Mouse (Mus musculus): ENCODE results near the gene Hexb.
A peak's percentile ranks its signal among the peaks of the same experiment; 100 is the strongest.

Gene Hexb

DNA sequence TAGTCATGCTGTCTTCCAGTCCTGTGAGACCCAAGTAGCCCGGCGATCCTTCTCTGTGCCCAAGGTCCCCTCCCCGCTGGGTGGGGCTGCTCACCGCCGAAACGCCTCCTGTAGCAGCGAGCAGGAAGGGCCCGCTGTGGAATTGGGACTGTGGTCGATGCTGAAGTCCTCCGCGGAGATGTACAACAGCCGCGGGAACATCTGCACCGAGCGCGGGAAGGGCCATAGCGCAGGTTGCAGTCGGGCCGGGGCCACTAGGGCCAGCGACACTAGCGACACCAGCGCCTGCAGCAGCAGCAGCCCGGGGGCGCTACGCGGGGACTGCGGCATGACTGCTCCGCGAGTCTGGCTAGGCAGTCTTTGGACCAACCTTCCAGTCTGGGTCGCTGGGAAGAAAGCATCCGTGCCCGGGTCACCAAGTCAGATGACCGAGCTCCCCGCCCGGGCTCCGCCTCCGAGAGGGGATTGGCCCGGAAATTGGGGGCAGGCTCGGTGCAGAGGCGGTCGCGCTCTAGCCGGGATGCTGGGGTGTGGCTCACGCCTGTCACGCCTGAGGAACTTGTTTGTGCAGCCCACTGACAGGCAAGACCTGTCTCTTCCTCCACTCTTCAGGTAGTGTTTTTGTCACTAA lies at the start of gene Hexb:
Gene Hexb (minus strand): TSS at position 426 of the 631 bp plus-strand sequence.
- DNase-seq (ENCODE audit: low spot score in 2 of 2), result peak; percentile 80 to 83

DNA sequence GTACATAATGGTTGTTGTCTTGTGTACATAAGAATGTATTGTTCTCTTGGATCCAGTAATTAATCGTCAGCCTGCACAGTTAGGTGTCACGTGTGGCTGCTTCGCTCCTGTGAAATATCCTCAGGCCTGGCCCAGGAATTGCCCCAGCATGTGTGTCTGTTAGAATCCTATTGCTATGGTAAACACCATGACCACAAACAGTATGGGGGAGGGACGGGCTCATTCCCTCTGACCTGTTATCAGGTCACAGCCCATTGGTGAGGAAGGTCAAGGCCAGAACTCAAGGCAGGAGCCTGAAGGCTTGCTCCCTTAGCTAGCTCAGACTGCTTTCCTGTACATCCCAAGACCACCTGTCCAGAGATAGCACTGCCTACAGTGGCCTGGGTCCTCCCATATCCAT lies 49.6 kb upstream of the Hexb start:
- DNase-seq (ENCODE audit: low spot score in 2 of 2), result no peak

DNA sequence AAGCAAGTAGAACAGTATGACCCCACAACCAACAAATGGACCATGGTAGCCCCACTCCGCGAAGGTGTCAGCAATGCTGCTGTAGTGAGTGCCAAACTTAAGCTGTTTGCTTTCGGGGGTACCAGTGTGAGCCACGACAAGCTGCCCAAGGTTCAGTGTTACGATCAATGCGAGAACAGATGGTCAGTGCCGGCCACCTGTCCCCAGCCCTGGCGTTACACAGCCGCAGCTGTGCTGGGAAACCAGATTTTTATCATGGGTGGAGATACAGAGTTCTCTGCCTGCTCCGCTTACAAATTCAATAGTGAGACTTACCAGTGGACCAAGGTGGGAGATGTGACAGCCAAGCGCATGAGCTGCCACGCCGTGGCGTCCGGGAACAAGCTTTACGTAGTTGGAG lies 48.1 kb upstream of the Hexb start:
- DNase-seq (ENCODE audit: low spot score in 2 of 2), result no peak

DNA sequence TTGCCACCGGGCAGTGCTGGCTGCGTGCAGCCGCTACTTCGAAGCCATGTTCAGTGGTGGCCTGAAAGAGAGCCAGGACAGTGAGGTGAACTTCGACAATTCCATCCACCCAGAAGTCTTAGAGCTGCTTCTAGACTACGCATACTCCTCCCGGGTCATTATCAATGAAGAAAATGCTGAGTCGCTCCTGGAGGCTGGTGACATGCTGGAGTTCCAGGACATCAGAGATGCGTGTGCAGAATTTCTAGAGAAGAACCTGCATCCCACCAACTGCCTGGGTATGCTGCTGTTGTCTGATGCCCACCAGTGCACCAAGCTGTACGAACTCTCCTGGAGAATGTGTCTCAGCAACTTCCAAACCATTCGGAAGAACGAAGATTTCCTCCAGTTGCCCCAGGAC lies 47.0 kb upstream of the Hexb start:
- no peak for DNase-seq (ENCODE audit: low spot score in 2 of 2)

DNA sequence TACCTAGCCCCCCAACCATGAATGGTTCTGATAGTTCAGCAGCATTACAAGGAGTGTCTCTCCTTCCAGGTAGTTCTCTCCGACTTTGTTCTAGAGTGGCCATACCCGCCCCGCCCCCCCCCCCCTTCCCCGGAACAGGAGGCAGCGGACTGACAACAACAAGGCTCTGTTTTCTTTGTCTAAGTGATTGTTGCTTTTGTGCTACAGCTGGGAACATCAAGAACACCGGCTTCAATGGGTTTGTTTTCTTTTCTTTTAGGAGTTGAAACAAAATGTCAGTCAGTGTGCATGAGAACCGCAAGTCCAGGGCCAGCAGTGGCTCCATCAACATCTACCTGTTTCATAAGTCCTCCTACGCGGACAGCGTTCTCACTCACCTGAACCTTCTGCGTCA lies 46.6 kb upstream of the Hexb start:
- no peak for DNase-seq (ENCODE audit: low spot score in 2 of 2)

DNA sequence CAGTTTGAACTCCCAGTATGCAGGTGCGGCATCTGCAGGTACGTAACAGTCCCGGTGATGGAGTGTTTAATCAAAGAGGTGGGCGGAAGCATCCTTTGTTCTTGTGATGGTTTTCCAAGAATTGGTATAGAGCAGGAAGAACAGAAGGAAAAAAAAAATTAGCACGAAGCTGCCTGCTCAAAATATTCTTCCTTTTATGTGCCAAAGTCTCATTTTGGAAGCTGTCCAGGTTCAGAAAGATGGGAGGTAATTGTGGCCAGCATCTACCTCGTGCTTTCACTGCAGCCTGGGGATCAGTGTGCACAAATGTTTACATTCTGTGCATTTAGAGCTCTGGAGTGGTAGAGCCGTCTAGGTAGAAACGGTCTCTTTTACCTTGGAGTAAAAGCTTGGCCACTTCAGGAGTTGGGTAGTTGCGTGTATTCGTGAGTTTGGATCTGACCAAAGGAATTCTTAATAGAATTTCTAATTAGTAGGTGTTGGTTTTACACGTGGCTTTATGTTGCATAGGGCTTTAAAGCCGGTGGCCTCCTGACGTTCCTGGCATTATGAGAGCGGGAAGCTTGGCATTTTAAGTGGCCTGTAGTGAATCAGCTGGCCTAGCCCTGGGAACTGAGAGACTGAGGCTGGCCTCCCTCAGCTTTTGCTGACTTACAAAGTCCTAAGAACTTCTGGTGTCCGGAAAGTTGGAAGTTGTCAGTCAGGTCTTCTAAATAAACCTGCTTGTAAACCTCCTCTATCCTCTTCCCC lies 46.0 kb upstream of the Hexb start:
- DNase-seq (ENCODE audit: low spot score in 2 of 2), result no peak

DNA sequence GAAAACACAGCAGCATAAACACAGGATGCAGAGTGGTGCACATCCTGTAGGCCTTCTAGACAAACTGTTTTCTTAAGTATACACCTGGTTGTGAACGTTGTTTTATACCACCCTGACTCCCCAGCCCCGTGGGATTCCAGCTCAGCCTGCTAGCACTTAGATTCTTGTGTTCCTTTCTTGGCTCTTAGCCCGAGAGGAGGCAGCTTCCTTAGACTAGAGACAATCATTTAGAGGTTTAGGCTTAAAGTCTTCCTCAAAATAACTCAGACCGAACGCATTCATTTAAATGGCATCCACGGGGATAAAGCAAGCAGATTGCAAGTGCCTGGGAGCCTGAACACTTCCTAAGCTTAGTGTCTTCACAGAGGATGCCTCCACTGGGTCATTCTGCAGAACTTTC lies 44.6 kb upstream of the Hexb start:
- DNase-seq (ENCODE audit: low spot score in 2 of 2), result no peak

DNA sequence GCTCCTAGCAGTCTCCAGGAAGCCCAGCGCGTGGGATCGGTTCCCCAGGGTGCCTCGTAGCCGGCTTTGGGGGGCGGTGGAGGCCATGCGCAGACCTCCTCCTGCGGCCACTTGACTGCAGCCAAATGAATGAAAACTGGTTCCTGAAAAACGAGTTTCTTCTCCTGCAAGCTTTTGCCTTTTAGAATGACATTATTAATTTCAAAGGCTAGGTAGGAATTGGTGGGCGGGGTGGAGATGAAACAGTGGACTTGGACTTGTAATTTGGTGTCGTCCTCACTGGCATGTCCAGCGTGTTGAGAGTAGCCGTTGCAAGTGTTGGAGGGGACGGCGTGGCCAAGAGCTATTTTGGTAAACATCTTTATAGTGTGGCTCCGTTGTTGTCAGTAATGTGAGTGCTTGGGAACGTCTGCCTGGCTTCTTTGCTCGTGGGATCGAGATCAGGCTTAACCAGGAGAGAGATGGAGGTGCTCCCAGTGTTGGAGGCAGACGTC lies 43.7 kb upstream of the Hexb start:
- no peak for DNase-seq (ENCODE audit: low spot score in 2 of 2)

DNA sequence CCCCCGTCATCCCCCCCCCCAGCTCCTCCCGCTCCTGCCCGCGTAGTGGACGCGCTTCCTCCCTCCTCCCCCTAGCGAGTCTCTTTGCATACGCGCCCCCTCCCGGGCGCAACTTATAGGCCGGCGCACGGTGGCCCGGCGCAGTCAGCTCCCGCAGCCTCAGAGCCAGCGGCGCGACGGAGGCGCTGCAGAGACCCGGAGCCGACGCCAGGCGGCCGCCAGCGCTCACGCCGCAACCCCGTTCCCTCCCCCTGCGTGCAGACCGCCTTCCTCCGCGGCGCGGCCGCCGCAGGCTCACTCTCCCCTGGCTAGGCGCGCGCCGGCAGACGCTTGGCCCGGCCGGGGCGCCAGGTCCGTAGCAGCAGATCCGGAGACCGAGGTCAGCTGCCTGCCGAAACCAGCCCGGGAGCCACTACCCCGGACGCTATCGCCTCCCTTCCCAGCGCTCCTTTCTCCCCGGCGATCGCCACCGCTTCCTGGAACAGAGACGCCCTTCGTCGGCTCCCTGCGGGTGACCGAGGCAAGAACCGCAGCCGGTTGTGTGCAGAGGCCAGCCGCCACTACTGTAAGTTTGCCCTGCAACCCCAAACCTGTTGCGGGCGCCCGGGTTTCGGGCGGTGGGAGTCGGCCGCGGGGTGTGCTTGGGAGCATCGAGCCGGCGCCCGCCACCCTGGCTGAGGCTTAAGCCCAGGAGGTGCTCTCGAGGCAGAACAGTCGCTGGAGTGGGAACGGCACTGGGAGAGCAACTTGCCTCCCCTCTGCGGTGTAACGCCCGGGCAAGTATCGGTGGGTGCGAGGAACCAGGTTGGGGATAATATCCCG lies 43.0 kb upstream of the Hexb start, which contains the start of gene Enc1:
Gene Enc1 (plus strand): TSS at position 141 of the 822 bp plus-strand sequence.
- peak; percentile 77 to 87 for DNase-seq (ENCODE audit: low spot score in 2 of 2)

DNA sequence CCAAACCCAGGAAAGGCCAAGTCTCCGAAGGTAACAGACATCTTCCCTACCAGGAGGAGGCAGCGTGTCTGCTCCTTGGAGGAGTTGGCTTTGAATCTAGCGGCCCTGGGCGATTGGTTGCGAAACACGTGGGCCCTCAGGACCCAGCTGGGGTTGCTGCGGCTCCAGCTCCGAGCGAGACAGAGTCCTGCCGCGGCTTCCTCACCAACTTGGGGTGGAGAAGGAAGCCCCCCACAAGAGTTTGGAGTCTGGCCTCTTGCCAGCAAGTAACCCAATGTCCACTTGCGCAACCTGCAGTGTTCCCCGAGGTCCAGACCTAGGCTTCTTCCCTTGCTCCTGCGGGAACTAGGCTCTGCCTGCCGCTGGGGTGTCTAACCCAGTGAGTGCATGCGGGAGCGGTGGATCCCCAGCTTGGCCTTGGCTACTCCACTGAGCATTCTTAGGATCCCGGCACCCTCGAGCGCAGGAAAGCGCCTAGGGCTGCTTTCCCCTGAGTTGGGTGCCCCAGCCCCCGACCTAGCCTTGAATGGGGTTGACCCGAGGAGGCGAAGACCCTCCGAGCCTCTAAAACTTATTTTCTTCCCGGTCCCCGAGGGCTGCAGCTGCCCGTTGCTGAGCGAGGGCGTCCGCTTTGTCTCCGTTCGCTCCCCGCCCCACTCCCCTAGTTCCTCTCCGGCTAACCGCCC lies 42.3 kb upstream of the Hexb start:
- peak; percentile 70 to 76 for DNase-seq (ENCODE audit: low spot score in 2 of 2)

DNA sequence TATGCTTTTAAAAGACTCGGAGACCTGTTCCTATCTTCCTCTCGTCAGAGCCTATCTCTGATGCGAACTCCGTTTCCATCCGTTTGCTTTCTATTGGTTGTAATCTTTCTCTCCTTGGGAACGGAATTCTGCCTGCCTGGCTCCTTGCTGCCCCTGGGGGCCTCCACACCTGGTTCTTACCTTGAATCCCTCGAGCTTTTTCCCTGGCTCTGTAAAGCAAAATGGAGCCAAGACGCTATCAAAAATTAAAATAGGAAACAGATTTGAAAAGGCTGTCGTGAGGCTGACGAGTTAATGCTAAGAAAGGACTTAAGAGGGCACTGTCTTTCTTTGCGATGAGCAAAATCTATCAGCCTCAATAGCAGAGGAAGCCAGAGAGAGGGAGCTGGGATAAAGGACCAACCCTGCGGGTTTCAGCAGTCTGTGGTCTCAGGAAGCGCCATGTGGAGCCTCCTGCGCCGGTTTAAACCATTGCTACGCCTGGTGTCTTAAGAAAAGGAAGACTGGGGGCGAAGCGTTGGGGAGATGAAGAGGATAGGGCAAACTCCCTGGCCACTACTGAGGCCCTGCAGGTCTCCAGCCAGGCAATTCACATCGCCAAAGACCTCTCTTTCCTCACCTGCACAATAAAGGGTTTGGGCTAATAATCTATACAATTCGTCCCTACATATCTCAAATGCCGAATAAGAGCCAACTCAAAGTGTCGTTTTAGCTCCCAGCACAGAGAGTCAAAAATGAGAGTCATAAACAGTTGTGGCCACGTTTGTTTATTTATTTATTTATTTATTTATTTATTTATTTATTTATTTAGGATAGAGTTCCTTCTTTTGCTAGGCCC lies 41.4 kb upstream of the Hexb start:
- DNase-seq (ENCODE audit: low spot score in 2 of 2), result no peak

DNA sequence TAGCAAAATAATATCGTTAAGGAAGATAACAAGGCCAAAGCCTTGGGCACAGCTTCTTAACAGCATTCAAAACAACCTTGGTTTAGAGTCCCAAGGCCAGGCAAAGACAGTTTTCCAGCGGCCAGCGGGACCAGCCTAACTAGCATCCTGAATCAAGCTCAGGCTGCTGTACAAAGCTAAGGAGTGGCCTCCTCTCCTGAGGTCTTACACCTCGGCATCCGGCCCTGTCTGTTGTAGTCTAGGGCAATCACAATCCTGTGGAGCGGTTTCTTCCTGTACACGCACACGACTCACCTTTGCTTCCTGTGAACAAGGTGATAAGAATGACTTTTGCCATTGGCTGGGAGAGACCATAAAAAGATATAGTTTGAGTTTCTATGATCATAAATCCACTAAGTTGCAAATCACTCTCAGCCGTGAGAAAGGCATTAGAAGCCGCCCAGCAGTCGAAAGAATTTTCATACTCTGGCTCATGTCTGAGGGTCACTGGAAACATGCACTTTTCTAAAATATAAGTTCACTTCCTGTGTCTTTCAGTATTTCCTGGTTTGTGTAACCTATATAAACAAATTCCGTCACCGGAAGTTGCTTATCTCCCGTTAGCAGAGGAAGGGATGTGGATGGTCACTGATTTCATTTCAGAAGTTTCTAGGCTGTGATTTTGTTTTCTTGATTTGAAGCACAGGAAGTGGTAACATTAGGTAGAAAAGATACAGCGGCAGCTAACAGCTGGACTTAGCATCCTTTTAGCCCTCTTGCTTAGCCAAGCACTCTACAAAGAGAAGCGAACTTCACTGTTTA lies 40.2 kb upstream of the Hexb start:
- DNase-seq (ENCODE audit: low spot score in 2 of 2), result no peak

DNA sequence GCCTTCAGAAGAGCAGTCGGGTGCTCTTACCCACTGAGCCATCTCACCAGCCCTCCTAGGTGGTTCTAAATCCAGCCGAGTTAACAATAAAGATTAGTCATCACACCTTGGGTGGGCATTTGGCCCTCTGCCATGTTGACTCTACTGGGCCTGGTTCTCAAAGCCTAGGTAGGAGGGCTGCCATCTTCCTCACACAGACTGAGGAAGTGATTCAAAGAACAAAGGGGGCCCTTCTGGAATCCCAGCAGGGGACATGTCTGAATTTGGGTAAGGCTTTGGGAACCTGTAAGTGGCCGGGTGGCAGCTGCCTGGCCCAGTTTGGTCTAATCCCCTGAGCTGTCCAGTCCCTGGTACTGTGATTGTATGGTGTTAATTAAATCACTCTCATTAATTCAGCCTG lies 39.5 kb upstream of the Hexb start:
- no peak for DNase-seq (ENCODE audit: low spot score in 2 of 2)

DNA sequence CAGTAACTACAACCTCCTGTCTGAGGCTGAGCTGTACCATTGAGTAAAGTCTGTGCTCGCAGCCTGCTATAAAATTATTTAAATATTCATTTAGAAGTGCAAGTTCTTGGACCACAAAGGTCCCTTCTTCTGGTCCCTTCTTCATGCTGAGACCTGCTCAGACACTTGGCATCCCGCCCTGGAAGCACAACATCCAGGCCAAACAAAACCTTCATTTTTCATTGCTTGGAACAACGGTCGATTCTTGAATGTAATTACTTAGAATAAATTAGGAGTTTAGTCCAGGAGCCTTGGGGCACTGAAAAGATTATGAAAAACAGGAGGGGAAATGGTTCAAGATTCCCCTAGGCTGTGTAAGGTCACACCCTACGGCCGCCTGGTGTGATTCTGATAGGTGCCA lies 37.8 kb upstream of the Hexb start:
- DNase-seq (ENCODE audit: low spot score in 2 of 2), result no peak

DNA sequence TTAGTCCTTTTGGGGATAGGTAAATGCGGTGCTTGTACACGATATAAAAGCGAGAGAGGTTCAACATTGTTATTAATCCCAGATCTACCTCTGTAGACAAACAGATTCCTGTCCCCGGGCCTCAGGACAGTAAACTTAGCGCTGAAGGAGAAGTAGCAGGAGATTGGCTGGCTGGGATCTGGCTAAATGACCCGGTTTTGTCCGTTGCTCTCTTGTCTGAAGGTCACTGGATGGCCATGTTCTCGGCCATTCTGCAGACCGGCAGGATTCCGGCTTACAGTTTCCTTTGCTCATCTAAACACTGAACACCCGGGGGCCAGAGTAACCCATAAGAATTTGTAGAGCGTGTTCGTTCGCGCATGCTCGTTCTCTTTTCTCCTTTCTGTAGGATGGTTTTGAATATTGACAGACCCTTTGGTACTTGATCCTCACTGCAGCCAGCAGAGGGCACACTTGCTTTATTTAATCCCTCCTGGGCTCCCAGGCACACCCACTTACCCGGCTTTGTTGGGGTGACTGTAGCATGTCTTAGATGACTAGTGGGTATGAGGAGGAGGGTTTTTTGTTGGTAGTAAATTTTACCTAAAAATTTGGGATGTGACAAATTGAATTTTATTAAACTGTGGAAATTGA lies 36.7 kb upstream of the Hexb start:
- DNase-seq (ENCODE audit: low spot score in 2 of 2), result peak; percentile 69 to 87

DNA sequence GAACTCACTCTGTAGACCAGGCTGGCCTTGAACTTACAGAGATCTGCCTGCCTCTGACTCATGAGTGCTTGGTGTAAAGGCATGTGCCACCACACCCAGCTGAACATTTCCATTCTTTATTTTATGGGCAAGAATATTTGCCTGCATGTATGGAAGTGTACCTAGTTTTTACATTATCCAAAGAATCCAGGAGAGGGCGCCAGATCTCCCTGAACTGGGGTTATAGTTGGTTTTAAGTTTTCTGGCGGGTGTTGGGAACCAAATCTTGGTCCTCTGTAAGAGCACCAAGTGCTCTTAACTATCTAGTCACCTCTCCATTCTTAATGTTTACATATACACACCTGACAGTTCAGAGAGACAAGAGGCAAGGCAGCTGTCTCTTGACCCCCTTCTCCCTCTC lies 34.9 kb upstream of the Hexb start:
- no peak for DNase-seq (ENCODE audit: low spot score in 2 of 2)

DNA sequence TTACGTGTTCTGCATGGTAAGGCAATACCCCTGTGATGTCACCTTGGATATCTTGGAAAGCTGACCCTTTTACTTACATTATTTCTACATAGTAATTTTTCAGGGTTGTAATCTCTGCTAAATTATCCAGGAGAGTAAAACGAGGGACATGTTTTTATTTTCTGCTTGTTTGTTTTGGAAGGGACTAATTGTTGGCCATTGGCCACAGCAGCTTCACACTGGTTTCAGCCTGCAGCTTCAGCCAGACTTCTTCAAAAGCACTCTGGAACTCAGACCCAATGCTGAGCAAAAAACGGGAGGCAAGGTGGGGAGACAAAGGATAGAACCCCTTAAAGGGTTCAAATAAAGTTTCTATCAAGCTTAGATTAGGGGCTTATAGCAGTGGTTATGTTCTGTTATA lies 31.9 kb upstream of the Hexb start:
- DNase-seq (ENCODE audit: low spot score in 2 of 2), result no peak

DNA sequence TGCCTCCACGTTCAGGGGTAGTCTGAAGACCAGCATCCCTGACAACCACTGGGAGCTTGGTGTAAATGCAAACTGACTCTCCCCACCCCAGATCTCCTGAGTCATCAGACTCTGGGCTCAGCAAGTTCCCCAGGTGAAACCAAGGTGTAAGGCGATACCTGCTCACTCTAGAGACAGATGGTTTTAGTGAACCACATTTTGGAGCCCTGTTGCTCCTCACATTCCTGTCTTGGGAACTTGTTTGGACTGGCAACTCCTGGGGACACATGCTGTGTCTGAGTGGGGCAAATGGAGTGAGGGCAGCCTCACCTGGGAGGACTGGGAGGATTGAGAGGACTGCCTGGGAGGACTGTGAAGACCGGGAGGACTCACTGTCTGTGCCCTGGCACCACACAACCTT lies 29.6 kb upstream of the Hexb start:
- DNase-seq (ENCODE audit: low spot score in 2 of 2), result no peak

DNA sequence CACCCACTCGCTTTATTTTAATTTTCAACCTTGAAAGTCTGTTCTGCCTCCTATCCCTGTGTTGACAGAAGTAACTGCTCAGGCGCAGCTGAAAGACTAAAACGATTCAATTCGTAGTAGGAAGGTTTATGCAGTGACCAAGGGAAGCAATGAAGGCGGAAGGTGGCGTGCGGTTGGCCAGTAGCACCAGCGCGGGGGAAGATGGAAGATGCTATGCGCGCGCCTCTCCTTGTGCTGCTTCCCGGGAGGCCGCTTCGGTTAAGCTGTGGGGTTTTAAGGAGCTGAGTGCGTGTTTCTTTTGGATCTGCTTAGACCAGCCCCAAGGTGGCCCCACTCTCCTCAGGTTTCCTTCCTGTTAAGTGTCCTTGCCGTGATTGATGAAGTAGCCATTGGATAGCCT lies 27.0 kb upstream of the Hexb start:
- DNase-seq (ENCODE audit: low spot score in 2 of 2), result no peak
